Mouse (Mus musculus) neural tube, embryonic 14.5 days (tissue): ENCODE data around the gene Rp9. TPM values are rescaled to one million over a fixed set of nuclear protein-coding genes. Genes with fewer than 3 reads are reported as not detected.

Experiments
- ATAC-seq: fragments of 200-750 bp; cut with Nextera tagmentation; 2 replicates; pipeline ENCODE4 v1.8.0; 2017; ENCODE audit warnings: low read depth, mild to moderate bottlenecking, moderate TSS enrichment, moderate library complexity
- H3K27ac ChIP-seq: fragments of 300-500 bp; sonication (generic); 2 replicates; pipeline ENCODE4 v1.5.1; 2014; ENCODE audit warnings: low read depth, mild to moderate bottlenecking, control low read depth, low read length, moderate library complexity, mixed read lengths
- H3K27me3 ChIP-seq: fragments of 300-500 bp; sonication (generic); 2 replicates; pipeline ENCODE4 v1.6.1; 2014; ENCODE audit warnings: low read length; ENCODE audit not compliant: control insufficient read depth, insufficient read depth
- H3K36me3 ChIP-seq: fragments of 300-500 bp; sonication (generic); 2 replicates; pipeline ENCODE4 v1.6.1; 2014; ENCODE audit warnings: low read length, mixed read lengths; ENCODE audit not compliant: control insufficient read depth, insufficient read depth
- H3K4me1 ChIP-seq: fragments of 300-500 bp; sonication (generic); 2 replicates; pipeline ENCODE4 v1.6.1; 2014; ENCODE audit warnings: low read length; ENCODE audit not compliant: control insufficient read depth, insufficient read depth
- H3K4me2 ChIP-seq: fragments of 300-500 bp; sonication (generic); 2 replicates; pipeline ENCODE4 v1.6.1; 2014; ENCODE audit warnings: mild to moderate bottlenecking, low read depth, low read length, control low read depth
- H3K4me3 ChIP-seq: fragments of 300-500 bp; sonication (generic); 2 replicates; pipeline ENCODE4 v1.5.1; 2014; ENCODE audit warnings: low read depth, low read length, control low read depth, mixed read lengths
- H3K9ac ChIP-seq: fragments of 300-500 bp; sonication (generic); replicated peaks from 2 replicates; pipeline ENCODE4 v1.6.1; 2014; ENCODE audit warnings: low read depth, mild to moderate bottlenecking, control low read depth, low read length, mixed read lengths
- H3K9me3 ChIP-seq: fragments of 300-500 bp; sonication (generic); 2 replicates; pipeline ENCODE4 v1.6.1; 2016; ENCODE audit warnings: low read length; ENCODE audit not compliant: control insufficient read depth
- WGBS: fragments of 180-500 bp; shearing (Covaris S2); extraction: QIAGEN DNeasy Blood & Tissue Kit; methylation state at CpG from one replicate; pipeline ENCODE4 v1.1.7; 2014; 5-methylcytosine and 5-hydroxymethylcytosine counted together
- polyA plus RNA-seq: library from polyadenylated mRNA; unstranded; fragments of >200 nt; fragmentation: Nextera tagmentation; extraction: Ambion mirVana; gene quantifications from 2 replicates; pipeline ENCODE4 v1.2.1, GENCODE M21; 2014

The Rp9 gene
- polyA plus RNA-seq, 1 experiment from 2014 or later = 75.9 TPM

DNA sequence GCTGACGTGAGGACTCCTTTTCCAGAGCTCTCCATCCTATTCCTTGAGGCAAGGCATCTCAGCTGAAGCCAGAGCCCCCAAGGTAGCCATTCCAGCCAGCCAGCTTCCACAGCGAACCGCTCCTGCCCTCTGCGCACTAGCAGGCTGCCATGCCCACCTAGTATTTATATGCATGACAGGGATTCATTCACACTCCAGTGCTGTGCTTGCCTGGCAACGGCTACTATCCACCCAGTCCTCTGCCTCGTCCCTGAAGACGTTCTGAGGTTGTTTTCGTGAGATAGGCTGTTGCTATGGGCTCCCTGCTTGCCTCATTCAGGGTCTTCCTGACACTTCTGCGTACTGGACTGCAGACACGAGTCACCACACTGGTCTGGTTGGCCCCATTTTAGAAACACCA, 16.8 kb downstream of the Rp9 start:
- Histone ChIP-seq H3K27me3 (no peaks in the 10 kb centered on the region), H3K36me3 (peaks cover 88% of the 10 kb centered on the region), H3K9me3 (no peaks in the 10 kb centered on the region), H3K27ac (no peak overlapping the region), H3K4me1 (no peaks in the 10 kb centered on the region), H3K4me3 (no peak overlapping the region), H3K4me2 (no peak overlapping the region), H3K9ac (no peak overlapping the region)
- 87% methylated on average over 10 of the region's 10 CpGs for whole genome bisulfite sequencing
- no peak for ATAC-seq

DNA sequence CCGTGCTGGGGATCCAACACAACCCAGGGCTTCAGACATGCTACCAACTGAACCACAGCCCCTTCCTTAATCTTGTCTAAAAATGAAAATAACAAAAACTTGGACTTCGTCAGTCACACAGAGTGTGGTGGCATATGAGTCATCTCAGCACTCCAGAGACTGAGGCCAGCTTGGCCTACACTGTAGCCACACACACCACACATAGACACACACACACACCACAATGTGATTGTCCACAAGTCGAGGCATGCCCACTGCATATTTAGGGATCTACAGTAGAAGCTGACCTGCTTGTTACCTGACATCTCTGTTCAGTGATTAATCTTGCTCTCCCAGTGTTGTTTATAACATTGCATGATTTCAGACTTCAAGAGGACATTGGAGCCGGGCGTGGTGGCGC, 20.3 kb downstream of the Rp9 start:
- WGBS = 98% methylated on average over 6 of the region's 6 CpGs

DNA sequence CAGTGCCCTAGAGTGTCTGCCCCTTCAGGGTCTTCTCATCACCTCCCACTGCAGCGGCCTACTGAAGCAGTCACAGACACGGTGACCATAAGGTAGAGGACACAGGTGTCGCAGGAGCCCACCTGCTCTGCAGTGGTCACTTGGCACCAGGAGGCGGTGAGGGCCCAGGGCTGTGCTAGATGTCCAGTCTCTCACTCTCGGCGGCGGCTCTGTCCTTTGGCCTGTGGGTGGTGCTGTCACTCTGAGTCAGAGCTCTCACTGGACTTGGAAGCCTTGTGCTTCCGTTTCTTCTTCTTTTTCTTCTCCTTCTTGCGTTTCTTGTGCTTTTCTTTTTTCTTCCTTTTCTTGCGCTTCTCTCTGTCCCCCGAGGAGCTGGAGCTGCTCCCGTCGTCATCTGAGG, 21.1 kb downstream of the Rp9 start:
- H3K4me1 ChIP-seq = no peaks in the 10 kb centered on the region
- H3K4me2 ChIP-seq = no peak overlapping the region
- 93% methylated on average over 13 of the region's 13 CpGs for WGBS
- no peaks in the 10 kb centered on the region for H3K27me3 ChIP-seq
- peaks cover 67% of the 10 kb centered on the region for H3K36me3 ChIP-seq
- no peaks in the 10 kb centered on the region for H3K9me3 ChIP-seq
- no peak overlapping the region for H3K4me3 ChIP-seq
- ATAC-seq = no peak
- H3K27ac ChIP-seq = no peak overlapping the region
- no peak overlapping the region for H3K9ac ChIP-seq

More for the DNA sequence above, 20.3 kb downstream of the Rp9 start:
- Histone ChIP-seq H3K36me3 (peaks cover 71% of the 10 kb centered on the region), H3K27me3 (no peaks in the 10 kb centered on the region), H3K4me3 (no peak overlapping the region), H3K27ac (no peak overlapping the region), H3K4me1 (no peaks in the 10 kb centered on the region), H3K4me2 (no peak overlapping the region), H3K9ac (no peak overlapping the region), H3K9me3 (no peaks in the 10 kb centered on the region)
- no peak for ATAC-seq

DNA sequence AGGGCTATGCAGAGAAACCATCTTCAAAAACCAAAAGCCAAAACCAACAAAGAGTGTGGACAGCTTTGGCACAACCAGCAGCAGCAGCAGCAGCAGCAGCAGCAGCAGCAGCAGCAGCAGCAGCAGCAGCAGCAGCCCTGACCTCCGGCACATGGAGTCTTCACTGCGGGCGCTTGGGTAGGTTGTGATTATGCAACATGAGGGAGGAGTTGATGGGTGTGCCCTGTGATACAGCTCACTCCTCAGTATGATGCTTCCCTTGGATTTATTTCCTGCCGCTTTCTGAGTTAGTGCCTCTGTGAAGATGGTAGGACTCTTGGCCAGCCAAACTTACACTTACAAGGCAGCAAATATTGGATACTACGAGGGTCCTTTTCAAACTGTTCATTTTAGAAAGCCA, 22.3 kb downstream of the Rp9 start:
- Histone ChIP-seq H3K4me1 (no peaks in the 10 kb centered on the region), H3K27me3 (no peaks in the 10 kb centered on the region), H3K9ac (no peak overlapping the region), H3K36me3 (peaks cover 55% of the 10 kb centered on the region), H3K4me3 (no peak overlapping the region), H3K4me2 (no peak overlapping the region), H3K27ac (no peak overlapping the region), H3K9me3 (no peaks in the 10 kb centered on the region)
- WGBS = 95% methylated on average over 5 of the region's 5 CpGs
- ATAC-seq = no peak

DNA sequence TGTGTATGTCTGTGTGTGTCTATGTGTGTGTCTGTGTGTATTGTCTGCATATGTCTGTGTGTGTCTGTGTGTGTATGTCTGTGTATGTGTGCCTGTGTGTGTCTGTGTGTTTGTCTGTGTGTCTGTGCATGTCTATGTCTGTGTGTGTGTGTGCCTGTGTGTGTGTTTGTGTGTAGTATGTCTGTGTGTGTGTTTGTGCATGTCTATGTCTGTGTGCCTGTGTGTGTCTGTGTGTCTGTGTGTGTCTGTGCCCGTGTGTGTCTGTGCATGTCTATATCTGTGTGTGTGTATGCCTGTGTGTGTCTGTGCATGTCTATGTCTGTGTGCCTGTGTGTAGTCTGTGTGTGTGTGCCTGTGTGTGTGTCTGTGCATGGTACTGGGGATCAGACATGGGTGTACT, 24.4 kb downstream of the Rp9 start:
- no peak for ATAC-seq
- H3K27ac ChIP-seq = no peak overlapping the region
- H3K36me3 ChIP-seq = peaks cover 34% of the 10 kb centered on the region
- H3K4me1 ChIP-seq = no peaks in the 10 kb centered on the region
- H3K9ac ChIP-seq = no peak overlapping the region
- H3K27me3 ChIP-seq = no peaks in the 10 kb centered on the region
- H3K9me3 ChIP-seq = no peaks in the 10 kb centered on the region
- no peak overlapping the region for H3K4me2 ChIP-seq
- H3K4me3 ChIP-seq = no peak overlapping the region
- 94% methylated on average over 1 of the region's 1 CpGs for WGBS

DNA sequence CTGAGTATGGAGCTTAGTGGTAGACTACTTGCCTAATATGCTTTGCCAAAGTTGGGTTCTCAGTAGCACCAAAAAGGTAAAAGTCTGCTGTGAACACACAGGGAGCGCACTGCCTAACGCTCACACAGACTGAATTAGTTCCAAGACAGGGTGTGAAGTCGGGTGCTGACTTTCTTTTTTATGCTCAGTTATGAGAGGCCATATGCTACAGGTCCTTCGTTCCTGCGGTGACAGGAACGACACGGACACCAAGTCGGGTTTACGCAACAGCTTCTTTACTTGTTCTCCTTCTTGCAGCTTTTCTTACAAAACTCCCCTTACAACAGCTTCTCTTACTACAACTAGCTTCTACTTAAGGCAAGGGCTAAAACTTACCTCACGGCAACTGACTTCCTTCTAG, 26.4 kb downstream of the Rp9 start:
- Histone ChIP-seq H3K4me2 (no peak overlapping the region), H3K36me3 (peaks cover 16% of the 10 kb centered on the region), H3K27me3 (no peaks in the 10 kb centered on the region), H3K9ac (no peak overlapping the region), H3K9me3 (no peaks in the 10 kb centered on the region), H3K4me3 (no peak overlapping the region), H3K27ac (no peak overlapping the region), H3K4me1 (no peaks in the 10 kb centered on the region)
- ATAC-seq = no peak
- 93% methylated on average over 10 of the region's 10 CpGs for WGBS

DNA sequence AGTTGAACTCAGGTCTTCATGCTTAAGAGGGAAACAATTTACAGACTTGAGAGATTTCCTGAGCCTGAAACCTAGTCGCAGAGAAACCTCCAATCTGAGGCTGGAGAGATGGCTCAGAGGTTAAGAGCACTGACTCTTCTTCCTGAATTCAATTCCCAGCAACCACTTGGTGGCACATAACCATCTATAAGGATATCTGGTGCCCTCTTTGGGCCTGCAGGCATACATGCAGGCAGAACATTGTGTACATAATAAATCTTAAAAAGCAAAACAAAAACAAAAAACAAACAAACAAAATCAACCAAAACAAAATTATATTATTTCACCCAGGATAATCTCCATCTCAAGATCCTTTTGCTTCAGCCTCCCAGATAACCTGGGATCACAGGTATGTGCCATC, 30.7 kb downstream of the Rp9 start:
- no peak overlapping the region for H3K9ac ChIP-seq
- H3K27ac ChIP-seq = no peak overlapping the region
- H3K36me3 ChIP-seq = no peaks in the 10 kb centered on the region
- H3K4me2 ChIP-seq = no peak overlapping the region
- no peak for ATAC-seq
- H3K27me3 ChIP-seq = no peaks in the 10 kb centered on the region
- WGBS = 61% methylated on average over 1 of the region's 1 CpGs
- H3K4me3 ChIP-seq = no peak overlapping the region
- no peaks in the 10 kb centered on the region for H3K9me3 ChIP-seq
- H3K4me1 ChIP-seq = no peaks in the 10 kb centered on the region

DNA sequence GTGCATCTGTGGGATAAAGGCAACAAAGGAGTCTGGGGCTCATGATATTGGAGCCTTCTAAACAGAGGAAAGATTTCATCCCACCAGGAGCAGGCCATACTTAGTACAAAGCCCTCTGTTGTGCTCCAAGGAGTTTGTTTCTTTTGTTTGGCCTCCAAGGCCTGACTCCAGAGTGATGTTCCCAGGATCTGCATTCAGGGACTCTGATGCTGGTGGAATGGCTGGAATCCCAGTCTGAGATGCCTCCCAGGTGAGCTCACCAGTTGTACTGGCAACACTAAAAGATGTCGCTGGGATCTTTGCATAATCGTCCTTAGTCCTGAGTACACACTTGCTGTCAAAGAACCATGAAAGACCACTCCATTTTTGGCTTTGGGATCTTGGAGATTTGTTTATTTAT, 35.4 kb downstream of the Rp9 start:
- Histone ChIP-seq H3K27ac (no peak overlapping the region), H3K9ac (no peak overlapping the region), H3K36me3 (no peaks in the 10 kb centered on the region), H3K4me3 (no peak overlapping the region), H3K9me3 (no peaks in the 10 kb centered on the region), H3K4me1 (no peaks in the 10 kb centered on the region), H3K4me2 (no peak overlapping the region), H3K27me3 (no peaks in the 10 kb centered on the region)
- WGBS = 96% methylated on average over 2 of the region's 2 CpGs
- ATAC-seq = no peak

DNA sequence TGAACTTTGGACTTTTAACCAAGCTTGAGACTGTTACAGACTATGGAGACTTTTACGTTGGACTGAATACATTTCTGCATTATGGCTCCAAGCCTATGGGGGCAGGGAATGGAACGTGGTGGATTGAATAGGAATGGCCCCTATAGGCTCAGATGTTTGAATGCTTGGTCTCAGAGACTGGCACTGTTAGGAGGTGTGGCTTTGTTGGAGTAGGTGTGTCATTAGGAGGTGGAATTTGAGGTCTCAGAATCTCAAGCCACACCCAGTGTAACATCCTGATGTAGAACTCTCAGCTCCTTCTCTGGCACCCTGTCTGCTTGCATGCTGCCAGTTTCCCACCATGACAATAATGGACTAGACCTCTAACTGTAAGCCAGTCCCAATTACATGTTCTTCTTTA, 36.3 kb downstream of the Rp9 start:
- no peak overlapping the region for H3K4me3 ChIP-seq
- H3K9ac ChIP-seq = no peak overlapping the region
- H3K27ac ChIP-seq = no peak overlapping the region
- ATAC-seq = no peak
- no peaks in the 10 kb centered on the region for H3K36me3 ChIP-seq
- H3K4me1 ChIP-seq = no peaks in the 10 kb centered on the region
- no peak overlapping the region for H3K4me2 ChIP-seq
- H3K27me3 ChIP-seq = no peaks in the 10 kb centered on the region
- H3K9me3 ChIP-seq = no peaks in the 10 kb centered on the region
- WGBS = 70% methylated on average over 2 of the region's 2 CpGs

DNA sequence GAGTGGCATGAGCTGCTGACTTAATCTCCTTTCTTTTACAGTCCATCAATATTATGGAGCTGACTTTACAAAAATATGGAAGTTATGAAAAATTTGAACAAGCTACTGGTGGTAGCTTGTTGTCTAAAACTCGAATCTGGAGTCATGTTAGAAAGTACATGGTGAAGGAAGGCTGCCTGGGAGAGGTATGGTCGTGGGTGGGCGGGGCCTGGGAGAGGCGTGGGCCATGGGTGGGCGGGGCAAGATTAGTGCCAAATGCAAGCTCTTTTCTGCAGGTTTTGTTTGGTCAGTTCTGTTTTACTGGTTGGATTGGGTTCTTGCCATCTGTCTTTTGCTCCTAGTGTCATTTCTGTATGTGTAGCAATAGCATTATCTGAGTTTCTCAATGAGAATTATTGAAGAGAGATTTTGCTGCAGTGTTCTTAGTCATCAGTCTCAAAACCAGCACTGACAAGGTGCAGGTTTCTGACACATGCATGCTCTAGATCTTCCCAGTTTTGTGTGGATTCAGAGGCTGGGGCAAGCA, 39.2 kb downstream of the Rp9 start:
- Histone ChIP-seq H3K27ac (no peak overlapping the region), H3K4me1 (no peaks in the 10 kb centered on the region), H3K4me3 (no peak overlapping the region), H3K4me2 (no peak overlapping the region), H3K9ac (no peak overlapping the region), H3K9me3 (no peaks in the 10 kb centered on the region), H3K27me3 (no peaks in the 10 kb centered on the region), H3K36me3 (no peaks in the 10 kb centered on the region)
- WGBS = 40% methylated on average over 5 of the region's 5 CpGs
- no peak for ATAC-seq
